Mouse (Mus musculus): ENCODE results near the gene H2al1n.
"Not testable (repeated sequence)": the region's sequence is repeated elsewhere in the genome, so short reads cannot be mapped to it uniquely, and the experiment has no call there.

Gene H2al1n

DNA sequence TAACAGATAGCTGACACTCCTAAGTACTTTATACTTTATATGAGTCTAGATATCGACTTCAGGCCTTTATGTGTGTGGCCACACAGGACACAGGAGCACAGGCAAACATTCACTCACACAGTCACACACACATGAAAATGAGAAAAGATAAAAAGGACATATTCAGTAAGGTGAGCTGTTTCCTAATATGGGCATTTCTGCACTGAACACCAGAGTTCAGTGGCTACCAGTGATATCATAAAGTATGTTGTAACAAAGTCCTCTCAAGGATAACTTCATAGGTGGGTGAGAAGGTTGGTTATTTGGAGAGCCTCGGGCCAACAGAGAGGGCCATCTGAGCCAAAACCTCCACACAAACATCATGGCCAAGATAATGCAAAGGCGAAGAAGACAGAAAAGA is at the start of gene H2al1n:
Gene H2al1n, plus strand, starts transcription at position 301 of the 400 bp plus-strand sequence.
- not testable (repeated sequence) for DNase-seq (ENCODE audit: low read depth, low spot score)

DNA sequence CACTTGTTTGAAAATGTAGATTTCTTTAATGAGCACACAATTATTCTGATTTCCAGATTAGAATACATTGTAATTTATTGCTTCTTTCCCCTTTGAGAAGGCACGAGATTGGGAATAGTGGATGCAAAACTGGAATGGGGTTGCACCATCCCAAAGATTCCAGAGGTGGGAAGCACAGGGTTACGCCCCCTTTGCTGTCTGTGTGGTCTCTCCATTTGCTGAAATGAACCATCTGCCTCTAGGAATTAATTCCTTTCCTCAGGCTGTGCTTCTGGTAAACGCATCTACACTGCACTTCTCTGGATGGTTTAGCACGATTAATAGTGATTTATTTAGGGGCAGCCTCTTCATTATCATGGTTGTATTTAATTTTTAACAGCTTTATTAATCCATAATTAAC is 11.7 kb upstream of the H2al1n start:
- peak; percentile 0 for DNase-seq (ENCODE audit: low read depth, low spot score)

DNA sequence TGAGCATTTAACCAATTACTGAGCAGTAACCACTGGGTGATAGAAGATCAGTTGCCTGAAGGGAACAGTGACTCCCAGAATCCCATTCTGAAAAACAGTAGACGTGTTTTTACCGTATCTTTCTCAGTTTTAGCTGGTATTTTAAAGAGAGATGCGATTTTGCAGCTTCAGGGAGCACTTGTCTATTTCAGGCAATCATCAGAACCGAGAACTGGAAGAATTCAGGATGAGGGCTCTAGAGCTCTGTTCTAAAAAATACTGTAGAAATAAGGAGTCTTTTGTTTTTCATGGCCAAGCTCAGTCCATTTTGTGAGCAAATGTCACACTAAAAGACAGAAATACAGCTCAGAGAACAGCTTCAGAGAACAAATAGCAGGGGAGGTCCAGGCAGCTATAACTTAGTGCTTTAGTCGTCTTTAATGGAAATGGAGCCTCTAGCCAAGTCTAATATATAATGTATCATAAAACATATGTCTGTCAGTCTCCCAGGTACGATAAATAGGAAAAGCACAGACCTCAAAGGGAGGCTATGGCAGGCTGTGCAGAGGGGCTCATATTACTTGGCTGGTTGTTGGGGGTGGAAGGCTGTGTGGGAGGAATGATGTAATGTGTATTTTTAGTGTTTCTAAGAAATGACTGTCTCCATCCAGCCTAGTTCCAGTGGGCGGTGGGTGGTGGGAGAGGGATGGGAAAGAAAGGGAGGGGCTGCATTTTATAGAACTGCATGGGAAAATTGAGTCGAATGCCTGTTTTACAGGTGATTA is 4.7 kb upstream of the H2al1n start:
- peak; percentile 43 for DNase-seq (ENCODE audit: low read depth, low spot score)

DNA sequence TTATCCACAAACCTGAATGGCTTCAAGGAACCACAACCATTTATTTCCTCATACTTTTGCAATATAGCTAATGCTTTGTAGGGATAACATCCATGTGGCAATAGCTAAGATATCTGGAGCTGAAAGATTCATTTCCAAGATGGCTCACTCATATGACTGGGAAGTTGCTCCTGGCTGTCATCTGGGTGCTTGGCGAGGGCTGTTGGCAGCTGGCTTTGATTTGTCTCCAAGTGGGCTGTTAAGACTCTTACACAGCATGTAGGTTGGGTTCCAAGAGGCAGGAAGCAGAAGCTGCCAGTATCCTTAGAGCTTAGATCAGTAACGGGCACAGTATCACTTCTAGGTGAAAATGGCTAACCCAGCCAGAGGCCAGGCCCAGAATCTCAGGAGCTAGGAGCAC is 18.3 kb downstream of the H2al1n start:
- DNase-seq (ENCODE audit: low read depth, low spot score): no peak

DNA sequence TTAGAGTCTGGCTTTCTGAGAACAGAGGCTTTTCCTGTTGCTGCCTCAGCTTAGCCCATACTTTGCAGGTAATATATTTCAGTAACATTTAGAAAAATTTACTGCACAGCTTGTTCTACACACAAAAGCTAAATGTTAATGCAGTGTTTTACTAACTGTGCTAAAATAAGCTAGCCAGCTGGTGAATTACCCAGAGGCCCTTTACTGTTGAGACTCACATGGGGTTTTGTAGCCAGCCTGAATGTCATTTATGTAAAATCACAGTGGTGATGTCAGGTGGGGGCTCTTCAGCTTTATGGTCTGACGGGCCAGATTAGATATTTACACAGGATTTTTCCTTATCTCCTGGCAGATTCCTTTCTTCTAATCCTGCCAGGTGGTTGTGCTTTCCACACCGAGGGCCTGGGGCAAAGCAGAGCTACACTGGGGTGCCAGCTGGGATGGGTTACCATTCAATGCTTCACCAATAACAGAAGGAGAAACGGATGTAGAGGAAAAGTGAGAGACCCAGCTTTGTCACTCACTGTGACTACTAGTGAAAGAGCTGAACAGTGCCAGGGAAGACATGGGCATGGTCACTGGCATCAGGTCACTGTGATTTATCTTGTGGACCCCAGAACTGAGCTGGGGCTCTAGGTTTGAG is 48.8 kb downstream of the H2al1n start:
- DNase-seq (ENCODE audit: low read depth, low spot score): no peak
